Mouse (Mus musculus): ENCODE results near the gene Ptpra. TPM values are rescaled to one million over a fixed set of nuclear protein-coding genes. Genes with fewer than 3 reads are reported as not detected.
A peak's percentile ranks its signal among the peaks of the same experiment; 100 is the strongest.

The Ptpra gene
- polyA plus RNA-seq, 1 experiment from 2014 or later: 164 TPM

GRCm38 (mm10) chr2:130421781-130422620 lies 28.1 kb upstream of the Ptpra start:
- H3K9ac ChIP-seq (replicated peaks; ENCODE audit: low read depth, low read length): no peak overlapping the region
- ATAC-seq (ENCODE audit: low read depth): no peak
- H3K9me3 ChIP-seq (ENCODE audit: control insufficient read depth, low read length): no peaks in the 10 kb centered on the region
- 98% methylated on average over 26 of the region's 26 CpGs for whole genome bisulfite sequencing
- H3K27me3 ChIP-seq (ENCODE audit: control insufficient read depth, insufficient read depth, low read length): no peaks in the 10 kb centered on the region
- no peak overlapping the region for H3K4me2 ChIP-seq (ENCODE audit: low read depth, low read length)
- H3K27ac ChIP-seq (ENCODE audit: low read depth, low read length): no peak overlapping the region
- peaks cover 14% of the 10 kb centered on the region for H3K4me1 ChIP-seq (ENCODE audit: control insufficient read depth, insufficient read depth, low read length)
- no peak overlapping the region for H3K4me3 ChIP-seq (ENCODE audit: low read depth, low read length)
- 0 out of 2 replicates have a peak, but pooled peaks cover 5% of the 10 kb centered on the region for H3K36me3 ChIP-seq (ENCODE audit: control insufficient read depth, insufficient read depth, low read length)

GRCm38 (mm10) chr2:130423397-130424125 lies 26.5 kb upstream of the Ptpra start:
- H3K27ac ChIP-seq (ENCODE audit: low read depth, low read length): peak overlapping the region; percentile 92
- peak overlapping the region; percentile 74 for H3K4me3 ChIP-seq (ENCODE audit: low read depth, low read length)
- 0 out of 2 replicates have a peak, but pooled peaks cover 5% of the 10 kb centered on the region for H3K36me3 ChIP-seq (ENCODE audit: control insufficient read depth, insufficient read depth, low read length)
- H3K27me3 ChIP-seq (ENCODE audit: control insufficient read depth, insufficient read depth, low read length): no peaks in the 10 kb centered on the region
- peak overlapping the region; percentile 71 for H3K4me2 ChIP-seq (ENCODE audit: low read depth, low read length)
- WGBS: 15% methylated on average over 43 of the region's 49 CpGs
- H3K9me3 ChIP-seq (ENCODE audit: control insufficient read depth, low read length): no peaks in the 10 kb centered on the region
- H3K4me1 ChIP-seq (ENCODE audit: control insufficient read depth, insufficient read depth, low read length): peaks cover 14% of the 10 kb centered on the region
- H3K9ac ChIP-seq (replicated peaks; ENCODE audit: low read depth, low read length): peak overlapping the region; percentile 82
- peak; percentile 84 for ATAC-seq (ENCODE audit: low read depth)

- H3K27ac ChIP-seq (ENCODE audit: low read depth, low read length): peak within 1 kb of the TSS; percentile 92
- 0% methylated on average over 58 of the region's 58 CpGs for WGBS
- peaks cover 14% of the 10 kb centered on the region for H3K4me1 ChIP-seq (ENCODE audit: control insufficient read depth, insufficient read depth, low read length)
- no peaks in the 10 kb centered on the region for H3K9me3 ChIP-seq (ENCODE audit: control insufficient read depth, low read length)
- ATAC-seq (ENCODE audit: low read depth): peak; percentile 97
- peak within 1 kb of the TSS; percentile 71 for H3K4me2 ChIP-seq (ENCODE audit: low read depth, low read length)
- no peaks in the 10 kb centered on the region for H3K27me3 ChIP-seq (ENCODE audit: control insufficient read depth, insufficient read depth, low read length)
- H3K9ac ChIP-seq (replicated peaks; ENCODE audit: low read depth, low read length): peak within 1 kb of the TSS; percentile 82
- peak within 1 kb of the TSS; percentile 74 for H3K4me3 ChIP-seq (ENCODE audit: low read depth, low read length)
- H3K36me3 ChIP-seq (ENCODE audit: control insufficient read depth, insufficient read depth, low read length): no peaks in the 10 kb centered on the region
Observed at GRCm38 (mm10) chr2:130424126-130424853, 25.8 kb upstream of the Ptpra start, which contains the start of the genes Vps16 and Pced1a. Gene Vps16 (plus strand): TSS chr2:130424339. Gene Pced1a (minus strand): TSS chr2:130424701.

- no peak overlapping the region for H3K27ac ChIP-seq (ENCODE audit: low read depth, low read length)
- 48% methylated on average over 5 of the region's 5 CpGs for WGBS
Observed at GRCm38 (mm10) chr2:130425112-130425511, 25.0 kb upstream of the Ptpra start.

GRCm38 (mm10) chr2:130429851-130430250 lies 20.2 kb upstream of the Ptpra start:
- Histone ChIP-seq H3K4me2 (ENCODE audit: low read depth, low read length) (no peak overlapping the region), H3K4me3 (ENCODE audit: low read depth, low read length) (no peak overlapping the region), H3K9ac (replicated peaks; ENCODE audit: low read depth, low read length) (no peak overlapping the region), H3K27ac (ENCODE audit: low read depth, low read length) (no peak overlapping the region), H3K4me1 (ENCODE audit: control insufficient read depth, insufficient read depth, low read length) (peaks cover 5% of the 10 kb centered on the region; the same call in 1 of the 2 replicates), H3K36me3 (ENCODE audit: control insufficient read depth, insufficient read depth, low read length) (no peaks in the 10 kb centered on the region; the same call in 1 of the 2 replicates), H3K27me3 (ENCODE audit: control insufficient read depth, insufficient read depth, low read length) (no peaks in the 10 kb centered on the region), H3K9me3 (ENCODE audit: control insufficient read depth, low read length) (no peaks in the 10 kb centered on the region)
- no peak for ATAC-seq (ENCODE audit: low read depth)
- WGBS: 67% methylated on average over 2 of the region's 2 CpGs

More at GRCm38 (mm10) chr2:130425112-130425511, 25.0 kb upstream of the Ptpra start:
- no peak for ATAC-seq (ENCODE audit: low read depth)
- Histone ChIP-seq H3K27me3 (ENCODE audit: control insufficient read depth, insufficient read depth, low read length) (no peaks in the 10 kb centered on the region), H3K9ac (replicated peaks; ENCODE audit: low read depth, low read length) (peak overlapping the region; percentile 82), H3K4me2 (ENCODE audit: low read depth, low read length) (peak overlapping the region; percentile 71), H3K4me3 (ENCODE audit: low read depth, low read length) (peak overlapping the region; percentile 74), H3K9me3 (ENCODE audit: control insufficient read depth, low read length) (no peaks in the 10 kb centered on the region), H3K36me3 (ENCODE audit: control insufficient read depth, insufficient read depth, low read length) (no peaks in the 10 kb centered on the region), H3K4me1 (ENCODE audit: control insufficient read depth, insufficient read depth, low read length) (peaks cover 14% of the 10 kb centered on the region)

- Histone ChIP-seq H3K4me3 (ENCODE audit: low read depth, low read length) (no peak overlapping the region), H3K4me2 (ENCODE audit: low read depth, low read length) (no peak overlapping the region), H3K4me1 (ENCODE audit: control insufficient read depth, insufficient read depth, low read length) (no peaks in the 10 kb centered on the region), H3K9me3 (ENCODE audit: control insufficient read depth, low read length) (no peaks in the 10 kb centered on the region), H3K9ac (replicated peaks; ENCODE audit: low read depth, low read length) (no peak overlapping the region), H3K27me3 (ENCODE audit: control insufficient read depth, insufficient read depth, low read length) (no peaks in the 10 kb centered on the region), H3K27ac (ENCODE audit: low read depth, low read length) (no peak overlapping the region), H3K36me3 (ENCODE audit: control insufficient read depth, insufficient read depth, low read length) (no peaks in the 10 kb centered on the region; the same call in 1 of the 2 replicates)
- ATAC-seq (ENCODE audit: low read depth): no peak
- WGBS: 84% methylated on average over 3 of the region's 3 CpGs
Observed at GRCm38 (mm10) chr2:130430484-130430883, 19.6 kb upstream of the Ptpra start.

- no peak for ATAC-seq (ENCODE audit: low read depth)
- Histone ChIP-seq H3K27ac (ENCODE audit: low read depth, low read length) (no peak overlapping the region), H3K9me3 (ENCODE audit: control insufficient read depth, low read length) (no peaks in the 10 kb centered on the region), H3K36me3 (ENCODE audit: control insufficient read depth, insufficient read depth, low read length) (no peaks in the 10 kb centered on the region; the same call in 1 of the 2 replicates), H3K9ac (replicated peaks; ENCODE audit: low read depth, low read length) (no peak overlapping the region), H3K4me1 (ENCODE audit: control insufficient read depth, insufficient read depth, low read length) (no peaks in the 10 kb centered on the region), H3K4me3 (ENCODE audit: low read depth, low read length) (no peak overlapping the region), H3K27me3 (ENCODE audit: control insufficient read depth, insufficient read depth, low read length) (no peaks in the 10 kb centered on the region), H3K4me2 (ENCODE audit: low read depth, low read length) (no peak overlapping the region)
- 91% methylated on average over 3 of the region's 3 CpGs for WGBS
Observed at GRCm38 (mm10) chr2:130432157-130432556, 17.9 kb upstream of the Ptpra start.

GRCm38 (mm10) chr2:130433152-130433551 lies 16.9 kb upstream of the Ptpra start:
- no peaks in the 10 kb centered on the region for H3K4me1 ChIP-seq (ENCODE audit: control insufficient read depth, insufficient read depth, low read length)
- WGBS: 19% methylated on average over 4 of the region's 4 CpGs
- H3K9me3 ChIP-seq (ENCODE audit: control insufficient read depth, low read length): no peaks in the 10 kb centered on the region
- no peak overlapping the region for H3K4me3 ChIP-seq (ENCODE audit: low read depth, low read length)
- no peaks in the 10 kb centered on the region for H3K27me3 ChIP-seq (ENCODE audit: control insufficient read depth, insufficient read depth, low read length)
- H3K27ac ChIP-seq (ENCODE audit: low read depth, low read length): no peak overlapping the region
- ATAC-seq (ENCODE audit: low read depth): peak; percentile 49; the same call in 1 of the 2 replicates
- no peaks in the 10 kb centered on the region; the same call in 1 of the 2 replicates for H3K36me3 ChIP-seq (ENCODE audit: control insufficient read depth, insufficient read depth, low read length)
- no peak overlapping the region for H3K9ac ChIP-seq (replicated peaks; ENCODE audit: low read depth, low read length)
- no peak overlapping the region for H3K4me2 ChIP-seq (ENCODE audit: low read depth, low read length)
